Mouse (Mus musculus) thymus, adult 2 months (tissue): ENCODE measurements at regions not wholly inside any gene's neighbourhood (a gene's known extent, or its start where the extent isn't known, plus 50 kb on each side); places are given as distances from the start of the nearest gene placed in this dataset.

Experiments used
- CTCF ChIP-seq: fragments of 200-500 bp; IDR thresholded peaks from 2 replicates; pipeline ENCODE4 v1.5.1; 2012; ENCODE audit warnings: mild to moderate bottlenecking, control low read depth, low read length, moderate library complexity, borderline replicate concordance; ENCODE audit not compliant: control insufficient read depth, poor library complexity, insufficient read depth; ENCODE audit errors: extremely low read depth
- POLR2A ChIP-seq: fragments of 200-500 bp; IDR thresholded peaks from 2 replicates; pipeline ENCODE4 v1.6.1; 2012; ENCODE audit warnings: mild to moderate bottlenecking, low read length, control low read depth, moderate library complexity; ENCODE audit not compliant: control insufficient read depth, poor library complexity, insufficient read depth; ENCODE audit errors: extremely low read depth

- TF ChIP-seq POLR2A, result no peak
- no peak for TF ChIP-seq CTCF
These were observed 145.0 kb upstream of the Fam98a start for GRCm38 (mm10) chr17:75696729-75697103.
